Mouse (Mus musculus) left cerebral cortex, postnatal 14 days (tissue): ENCODE measurements around the gene Tlr2. TPM values are rescaled to one million over a fixed set of nuclear protein-coding genes. Genes with fewer than 3 reads are reported as not detected.
A peak's percentile ranks its signal among the peaks of the same experiment; 100 is the strongest.
"Not testable (repeated sequence)": the region's sequence is repeated elsewhere in the genome, so short reads cannot be mapped to it uniquely, and the experiment has no call there.

Experiments
- DNase-seq, 2 experiments: peaks; one replicate each; pipeline ENCODE4 v3.0.0; 2021 to 2022; ENCODE audit warnings: low spot score in 2 of 2, mixed read lengths in 1 of 2
- intact Hi-C: fragments of 180-260 bp; cut with DNase I; formaldehyde crosslinking; loops from one replicate; pipeline ENCODE4 v1.15.1; 2025
- long read RNA-seq, 2 experiments: library from polyadenylated mRNA; stranded (forward); transcript quantifications; one replicate each; pipeline ENCODE4 v2.0.0; 2021
- total RNA-seq, 2 experiments: library from RNA; stranded (reverse); gene quantifications; 2 replicates each; pipeline ENCODE4 v1.2.3; 2021

Gene Tlr2
- total RNA-seq, result under 1 TPM; 0.66 to 0.89 TPM
- long read RNA-seq, experiment 1, result 0 reads
- long read RNA-seq, experiment 2, partial matches to known transcripts, result 0 of 1 reads
- long read RNA-seq, experiment 2, other reads (novel, unspliced or antisense), result 0 of 1 reads

GRCm38 (mm10) chr3:83841095-83841850 lies at the start of gene Tlr2:
TSS of gene Tlr2 (minus strand) at chr3:83841767.
- DNase-seq, result peak in 1 of 2 experiments; percentile 19
- intact Hi-C loops, result no loop called here

- no peak for DNase-seq
- intact Hi-C loops, result no loop called here
These were observed 43.6 kb upstream of the Tlr2 start for GRCm38 (mm10) chr3:83885163-83885562.

GRCm38 (mm10) chr3:83879261-83880050 lies 37.9 kb upstream of the Tlr2 start:
- intact Hi-C loops, DNase-seq: not testable (repeated sequence)

- intact Hi-C loops, result no loop called here
- DNase-seq, result no peak
These were observed 37.2 kb upstream of the Tlr2 start for GRCm38 (mm10) chr3:83878801-83879200.

GRCm38 (mm10) chr3:83876299-83876698 lies 34.7 kb upstream of the Tlr2 start:
- no peak for DNase-seq
- intact Hi-C loops, result no loop called here

- intact Hi-C loops, DNase-seq: not testable (repeated sequence)
These were observed 33.5 kb upstream of the Tlr2 start for GRCm38 (mm10) chr3:83875078-83875477.

- intact Hi-C loops, DNase-seq: not testable (repeated sequence)
These were observed 31.3 kb upstream of the Tlr2 start for GRCm38 (mm10) chr3:83872853-83873252.

GRCm38 (mm10) chr3:83871962-83872361 lies 30.4 kb upstream of the Tlr2 start:
- intact Hi-C loops, DNase-seq: not testable (repeated sequence)

- intact Hi-C loops, DNase-seq: not testable (repeated sequence)
These were observed 30.0 kb upstream of the Tlr2 start for GRCm38 (mm10) chr3:83871559-83871958.

GRCm38 (mm10) chr3:83869776-83870175 lies 28.2 kb upstream of the Tlr2 start:
- DNase-seq, result no peak
- intact Hi-C loops, result no loop called here

GRCm38 (mm10) chr3:83867026-83867425 lies 25.5 kb upstream of the Tlr2 start:
- intact Hi-C loops, DNase-seq: not testable (repeated sequence)

GRCm38 (mm10) chr3:83865216-83865615 lies 23.6 kb upstream of the Tlr2 start:
- intact Hi-C loops, result no loop called here
- DNase-seq, result no peak

GRCm38 (mm10) chr3:83864064-83864548 lies 22.5 kb upstream of the Tlr2 start:
- DNase-seq, result no peak
- intact Hi-C loops, result no loop called here

- intact Hi-C loops, result no loop called here
- peak; percentile 67 to 79 for DNase-seq
These were observed 21.4 kb upstream of the Tlr2 start for GRCm38 (mm10) chr3:83862956-83863355.

GRCm38 (mm10) chr3:83859595-83859994 lies 18.0 kb upstream of the Tlr2 start:
- DNase-seq, result no peak
- intact Hi-C loops, result no loop called here

- intact Hi-C loops, result no loop called here
These were observed 17.5 kb upstream of the Tlr2 start for GRCm38 (mm10) chr3:83859071-83859470.

GRCm38 (mm10) chr3:83857621-83858020 lies 16.1 kb upstream of the Tlr2 start:
- no peak for DNase-seq
- intact Hi-C loops, result no loop called here

More at GRCm38 (mm10) chr3:83859071-83859470, 17.5 kb upstream of the Tlr2 start:
- no peak for DNase-seq

- intact Hi-C loops, result no loop called here
- DNase-seq, result no peak
These were observed 14.1 kb upstream of the Tlr2 start for GRCm38 (mm10) chr3:83855643-83856042.

GRCm38 (mm10) chr3:83849341-83849740 lies 7.8 kb upstream of the Tlr2 start:
- intact Hi-C loops, result no loop called here
- no peak for DNase-seq
